28 mouse cellular contexts compared by ENCODE assay signal in genomic region chr2:20400556-20400955, GRCm38 (mm10).
A peak's percentile ranks its signal among the peaks of the same experiment; 100 is the strongest.
DNase-seq lines count a peak whose midpoint lies in the region; ATAC-seq and TF ChIP-seq lines count a peak whose summit lies in the region.
"Had no signal": no experiment of that assay in that cellular context is flagged by ENCODE, and none has a peak within 500 bp of the region (broad histone marks: within the 10 kb centered on the region; RNA-seq: fewer than 3 reads in every experiment).

No protein-coding gene starts in this region.

- no peak for TF ChIP-seq POLR2A in kidney, adult 2 months (IDR thresholded peaks at IDR 0.05; ENCODE audit: low read depth, low read length)

- no peak overlapping the region for H3K4me3 ChIP-seq in kidney, adult 2 months (ENCODE audit: insufficient read depth, low read depth, low read length)
- H3K4me3 ChIP-seq in kidney, embryonic 15.5 days (replicated peaks) = no peak overlapping the region
- H3K4me3 ChIP-seq: embryonic facial prominence, embryonic 10.5 days; embryonic facial prominence, embryonic 13.5 days; erythroblast, embryonic 14.5 days; forebrain, embryonic 12.5 days; forebrain, embryonic 15.5 days; heart, adult 2 months; heart, embryonic 10.5 days; heart, embryonic 13.5 days; hindbrain, embryonic 12.5 days; hindbrain, embryonic 15.5 days had no signal

- H3K27me3 ChIP-seq in Patski = no peaks in the 10 kb centered on the region
- no peaks in the 10 kb centered on the region for H3K27me3 ChIP-seq in kidney, adult 2 months (replicated peaks; ENCODE audit: control insufficient read depth, insufficient read depth, low read length)
- no peaks in the 10 kb centered on the region for H3K27me3 ChIP-seq in kidney, embryonic 15.5 days
- H3K27me3 ChIP-seq: embryonic facial prominence, embryonic 13.5 days; forebrain, embryonic 12.5 days; forebrain, embryonic 15.5 days; heart, embryonic 13.5 days; hindbrain, embryonic 12.5 days; hindbrain, embryonic 15.5 days had no signal

- no peak for TF ChIP-seq CTCF in Patski (IDR thresholded peaks at IDR 0.05)
- TF ChIP-seq CTCF in kidney, adult 2 months (conservative IDR thresholded peaks at IDR 0.05; ENCODE audit: insufficient read depth, insufficient read length, low read depth, low read length) = no peak

- CTCF ChIA-PET in Patski (lab: Charles Lee) = interaction anchor here (0.8 to 1.6 kb wide), 3 partner anchors 10 to 20 kb away, joined by 3 to 4 read pairs (median 3); no protein-coding TSS in a partner anchor

- no peaks in the 10 kb centered on the region for H3K36me3 ChIP-seq in kidney, adult 2 months (ENCODE audit: control insufficient read depth, insufficient read depth, low read length)
- H3K36me3 ChIP-seq in kidney, embryonic 15.5 days = no peaks in the 10 kb centered on the region
- H3K36me3 ChIP-seq: embryonic facial prominence, embryonic 10.5 days; embryonic facial prominence, embryonic 13.5 days; forebrain, embryonic 12.5 days; forebrain, embryonic 15.5 days; heart, embryonic 10.5 days; heart, embryonic 13.5 days; hindbrain, embryonic 12.5 days; hindbrain, embryonic 15.5 days had no signal

- intact Hi-C loops in heart, postnatal 14 days (cut with DNase I) = no loop called here

- H3K4me1 ChIP-seq in kidney, adult 2 months (ENCODE audit: control insufficient read depth, insufficient read depth, low read length) = peaks cover 4% of the 10 kb centered on the region; the same call in 1 of the 2 replicates
- H3K4me1 ChIP-seq in kidney, embryonic 15.5 days = peaks cover 12% of the 10 kb centered on the region; the same call in 1 of the 2 replicates
- H3K4me1 ChIP-seq: embryonic facial prominence, embryonic 13.5 days; forebrain, embryonic 12.5 days; forebrain, embryonic 15.5 days; hindbrain, embryonic 12.5 days; hindbrain, embryonic 15.5 days had no signal

- in situ Hi-C loops in Patski (cut with MboI; ENCODE audit: low pct_unique_long_range_greater_than_20kb) = no loop called here

- DNase-seq in Patski (ENCODE audit: low read depth, low spot score) = no peak
- peak; percentile 72 for DNase-seq in kidney, adult 2 months
- DNase-seq in kidney, postnatal 14 days = peak; percentile 36
- DNase-seq in spleen, postnatal 14 days (ENCODE audit: low spot score in 2 of 2) = no peak
- DNase-seq in lung, postnatal 36 days = no peak
- no peak for DNase-seq in heart, postnatal 14 days
- DNase-seq: adrenal gland, adult 8-10 months; adrenal gland, postnatal 25 days; cerebellum, adult 11-12 months; cerebellum, adult 8-10 months; cerebellum, postnatal 10 days; cerebellum, postnatal 36 days; embryo, embryonic 11 days; gastrocnemius, postnatal 10 days; gastrocnemius, postnatal 36 days; heart, adult 2 months had no signal

- peak; percentile 80 for ATAC-seq in Patski
- 0 out of 2 replicates have a peak, but pooled peaks have one; percentile 16 for ATAC-seq in kidney, embryonic 15.5 days (replicated peaks; ENCODE audit: low FRiP score)
- ATAC-seq: activated CD4-positive, CD25-positive, alpha-beta regulatory T cell, adult 4 months; CD4-positive, CD25-positive, alpha-beta regulatory T cell, adult 4 months; forebrain, embryonic 15.5 days had no signal

- WGBS in kidney, adult 2 months = 30% methylated on average over 3 of the region's 3 CpGs
- WGBS in kidney, embryonic 15.5 days = 36% methylated on average over 3 of the region's 3 CpGs

- no peaks in the 10 kb centered on the region for H3K9me3 ChIP-seq in kidney, embryonic 15.5 days (replicated peaks)
- H3K9me3 ChIP-seq: embryonic facial prominence, embryonic 10.5 days; embryonic facial prominence, embryonic 13.5 days; forebrain, embryonic 12.5 days; forebrain, embryonic 15.5 days; heart, embryonic 10.5 days; heart, embryonic 13.5 days; hindbrain, embryonic 12.5 days; hindbrain, embryonic 15.5 days had no signal

- no peak overlapping the region for H3K4me2 ChIP-seq in kidney, embryonic 15.5 days
- H3K4me2 ChIP-seq: embryonic facial prominence, embryonic 13.5 days; forebrain, embryonic 12.5 days; forebrain, embryonic 15.5 days; heart, embryonic 13.5 days; hindbrain, embryonic 12.5 days; hindbrain, embryonic 15.5 days had no signal

- no peak overlapping the region for H3K9ac ChIP-seq in kidney, embryonic 15.5 days
- H3K9ac ChIP-seq: embryonic facial prominence, embryonic 13.5 days; forebrain, embryonic 12.5 days; forebrain, embryonic 15.5 days; heart, embryonic 13.5 days; hindbrain, embryonic 12.5 days; hindbrain, embryonic 15.5 days had no signal

- no peak overlapping the region for H3K27ac ChIP-seq in kidney, adult 2 months (ENCODE audit: insufficient read depth, low read depth, low read length)
- H3K27ac ChIP-seq in kidney, embryonic 15.5 days = peak overlapping the region; percentile 48; the same call in 1 of the 2 replicates
- H3K27ac ChIP-seq: embryonic facial prominence, embryonic 10.5 days; embryonic facial prominence, embryonic 13.5 days; forebrain, embryonic 12.5 days; forebrain, embryonic 15.5 days; heart, adult 2 months; heart, embryonic 10.5 days; heart, embryonic 13.5 days; hindbrain, embryonic 12.5 days; hindbrain, embryonic 15.5 days had no signal

- POLR2A ChIA-PET in Patski (lab: Charles Lee) = no interaction called here

Comparison
In these comparisons a context has a peak if more than half of its experiments do, and no peak if none do; other contexts are left out.
1. DNase-seq: peak in kidney, adult 2 months (single experiment) and kidney, postnatal 14 days (single experiment); none in Patski (single experiment), spleen, postnatal 14 days (0 of 2), lung, postnatal 36 days (single experiment) and heart, postnatal 14 days (0 of 2).